Mouse (Mus musculus): ENCODE results near the gene Slc16a10. TPM values are rescaled to one million over a fixed set of nuclear protein-coding genes. Genes with fewer than 3 reads are reported as not detected.

Gene Slc16a10
- total RNA-seq (2021) = 10 to 100 TPM; 30.0 to 33.6 TPM
- long read RNA-seq, experiment 1, full-length matches to known transcripts = 32 of 39 reads
- long read RNA-seq, experiment 1, partial matches to known transcripts = 1 of 39 reads
- long read RNA-seq, experiment 1, other reads (novel, unspliced or antisense) = 6 of 39 reads
- long read RNA-seq, experiment 2, full-length matches to known transcripts = 41 of 48 reads
- long read RNA-seq, experiment 2, partial matches to known transcripts = 2 of 48 reads
- long read RNA-seq, experiment 2, other reads (novel, unspliced or antisense) = 5 of 48 reads

DNA sequence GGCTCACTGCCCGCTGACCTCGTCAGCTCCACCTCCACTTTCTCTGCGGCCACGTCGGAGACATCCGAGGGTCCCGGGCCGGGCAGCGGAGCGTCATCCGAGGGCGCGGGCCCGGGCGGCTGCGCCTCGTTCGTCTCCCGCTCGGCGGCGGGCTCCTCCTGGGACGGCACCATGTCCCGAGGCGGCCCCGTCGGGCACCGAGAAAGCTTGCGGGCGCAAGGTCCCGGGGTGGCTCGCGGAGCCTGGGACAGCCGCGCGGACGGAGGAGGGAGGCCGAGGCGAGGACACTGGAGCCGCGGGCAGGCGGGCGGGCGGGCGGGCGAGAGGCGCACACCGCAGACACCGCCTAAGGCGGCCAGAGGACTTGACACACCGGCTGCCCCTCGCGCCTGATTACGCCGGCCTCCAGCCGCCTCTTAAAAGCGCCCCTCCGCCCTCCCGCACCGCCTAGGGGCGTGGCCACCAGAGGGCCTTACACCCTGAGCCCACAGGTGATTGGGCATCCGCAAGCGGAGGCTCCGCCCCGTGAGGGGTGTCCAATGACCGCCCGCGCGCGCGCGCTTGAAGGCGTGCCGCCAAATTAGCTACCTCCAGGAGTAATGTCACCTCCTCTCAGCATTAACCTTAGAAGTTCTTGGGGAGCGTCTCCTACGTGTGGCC lies at the start of gene Slc16a10:
TSS of gene Slc16a10 (minus strand) at position 395 of the 660 bp plus-strand sequence.
- intact Hi-C loops (cut with DNase I; ENCODE audit: low total_unique reads) = no loop called here
- DNase-seq = peak; percentile 96

DNA sequence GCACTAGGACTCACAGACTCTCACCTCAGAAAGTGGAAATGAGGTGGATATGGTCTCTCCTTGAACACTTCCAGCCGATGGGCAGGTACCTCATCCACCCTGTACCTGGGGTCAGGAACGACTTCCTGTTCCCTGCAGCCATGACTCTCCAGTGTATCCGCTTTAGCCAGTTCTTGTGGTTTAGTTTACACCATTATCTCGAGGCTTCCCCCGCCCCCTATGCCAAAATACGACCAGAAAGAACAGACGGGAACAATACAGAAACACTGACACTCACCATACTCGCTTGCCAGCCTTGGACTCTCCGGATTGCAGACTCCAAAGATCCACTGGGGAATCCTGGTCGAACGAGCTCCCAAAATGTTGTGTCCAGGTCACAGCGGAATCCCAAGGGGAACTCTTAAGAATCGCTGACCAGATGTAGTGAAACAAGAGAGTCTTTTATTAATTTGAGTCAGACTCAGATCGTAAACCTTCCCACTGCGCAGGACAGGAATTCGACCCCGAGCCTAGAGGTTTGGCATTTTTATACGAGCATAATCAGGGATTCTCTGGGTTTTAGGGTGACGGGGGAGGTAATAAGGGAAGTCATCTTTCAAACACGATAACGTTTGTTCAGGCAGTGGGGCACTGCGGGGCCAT lies 49.4 kb upstream of the Slc16a10 start:
- intact Hi-C loops (cut with DNase I; ENCODE audit: low total_unique reads) = no loop called here

DNA sequence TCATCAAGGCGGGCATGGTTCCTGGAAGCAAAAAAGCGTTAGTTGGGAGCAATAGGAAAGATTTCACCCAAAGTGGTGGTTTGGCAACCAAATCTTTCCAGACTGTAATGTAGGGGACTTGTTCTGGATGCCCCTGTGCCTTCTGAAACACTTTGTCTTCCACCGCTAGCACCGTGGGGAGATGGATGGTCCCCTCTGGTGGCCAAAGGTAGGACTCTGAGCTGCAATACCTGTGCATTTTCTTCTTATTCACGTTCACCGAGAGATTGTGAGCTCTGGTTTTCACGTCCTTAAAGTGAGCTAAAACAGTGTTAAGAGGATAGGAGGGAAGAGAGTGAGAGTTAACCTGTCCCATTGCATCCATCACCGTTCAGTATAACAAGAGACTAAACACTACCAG lies 48.8 kb upstream of the Slc16a10 start:
- no peak for DNase-seq
- intact Hi-C loops (cut with DNase I; ENCODE audit: low total_unique reads) = no loop called here

More for the DNA sequence above, 49.4 kb upstream of the Slc16a10 start:
- no peak for DNase-seq

DNA sequence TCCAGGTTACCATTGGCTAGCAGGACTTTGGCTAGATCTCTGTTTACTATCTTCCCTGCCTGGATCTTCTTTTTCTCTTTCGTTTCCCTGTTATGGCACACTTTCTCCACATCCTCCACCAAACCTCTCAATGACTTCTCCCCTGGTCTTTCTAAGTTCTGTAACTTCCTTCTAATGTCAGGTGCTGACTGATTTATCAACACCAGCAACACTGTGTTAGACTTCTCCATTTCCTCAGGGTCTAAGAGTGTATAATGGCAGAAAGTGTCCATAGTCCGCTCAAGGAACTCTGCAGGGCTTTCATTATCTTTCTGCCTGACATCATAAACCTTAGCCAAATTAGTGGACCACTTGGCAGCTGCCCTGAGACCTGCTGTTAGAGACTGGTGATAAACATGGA lies 47.6 kb upstream of the Slc16a10 start:
- no peak for DNase-seq
- intact Hi-C loops (cut with DNase I; ENCODE audit: low total_unique reads) = no loop called here

DNA sequence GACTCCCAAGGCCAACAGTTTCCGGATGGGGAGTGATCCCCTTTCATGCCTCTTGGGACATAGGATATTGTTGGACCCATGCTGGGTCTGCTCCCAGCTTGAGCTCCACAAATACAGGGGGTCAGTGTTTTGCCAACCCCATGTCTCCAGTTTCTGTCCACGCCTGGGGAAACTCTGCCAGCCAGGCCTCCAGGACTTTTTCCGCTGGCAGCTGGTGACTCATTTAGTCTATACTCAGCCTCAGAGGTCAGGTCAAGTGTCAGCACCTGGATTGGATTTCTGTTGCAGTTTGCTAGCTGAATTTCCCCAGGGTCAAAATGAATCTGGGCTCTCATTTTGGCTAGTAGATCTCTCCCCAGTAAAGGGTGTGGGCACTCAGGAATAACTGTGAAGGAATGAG lies 46.8 kb upstream of the Slc16a10 start:
- DNase-seq = peak; percentile 70
- intact Hi-C loops (cut with DNase I; ENCODE audit: low total_unique reads) = no loop called here

DNA sequence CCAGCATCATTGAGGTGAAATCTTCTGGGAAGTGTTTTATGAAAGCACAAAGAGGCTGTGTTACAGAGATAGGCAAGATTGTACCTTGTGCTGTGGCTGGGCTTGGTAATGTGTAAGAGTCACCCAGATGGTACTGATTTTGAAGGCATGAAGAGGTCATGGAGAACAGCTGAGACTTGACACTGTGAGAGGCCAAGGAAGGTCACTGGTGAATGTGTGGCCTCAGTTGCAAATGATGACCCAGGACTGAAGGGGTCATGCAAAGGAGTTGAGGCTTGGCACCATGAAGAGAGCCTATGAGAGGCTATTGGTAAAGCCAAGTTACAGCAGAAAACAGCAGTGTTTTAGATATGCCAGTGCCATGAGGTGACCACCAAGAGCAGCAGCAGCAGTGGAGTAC lies 43.9 kb upstream of the Slc16a10 start:
- intact Hi-C loops (cut with DNase I; ENCODE audit: low total_unique reads) = no loop called here
- no peak for DNase-seq

DNA sequence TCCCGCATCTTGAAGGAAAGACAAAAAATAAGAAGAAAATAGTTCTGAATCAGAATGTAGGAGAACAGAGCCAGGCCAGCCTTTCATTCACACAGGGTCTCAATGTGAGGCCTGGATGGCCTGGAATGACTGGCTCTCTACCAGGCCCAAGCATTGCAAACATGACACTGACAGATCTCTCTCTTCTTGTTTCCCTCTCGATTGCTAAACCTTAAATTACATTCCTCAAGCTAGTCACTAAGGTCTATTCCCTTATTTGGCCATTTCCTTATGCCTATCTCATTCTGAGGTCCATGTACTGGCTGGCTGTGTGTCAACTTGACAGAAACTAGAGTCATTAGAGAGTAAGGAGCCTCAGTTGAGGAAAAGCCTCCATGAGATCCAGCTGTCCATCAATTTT lies 38.0 kb upstream of the Slc16a10 start:
- no peak for DNase-seq
- intact Hi-C loops (cut with DNase I; ENCODE audit: low total_unique reads) = no loop called here

DNA sequence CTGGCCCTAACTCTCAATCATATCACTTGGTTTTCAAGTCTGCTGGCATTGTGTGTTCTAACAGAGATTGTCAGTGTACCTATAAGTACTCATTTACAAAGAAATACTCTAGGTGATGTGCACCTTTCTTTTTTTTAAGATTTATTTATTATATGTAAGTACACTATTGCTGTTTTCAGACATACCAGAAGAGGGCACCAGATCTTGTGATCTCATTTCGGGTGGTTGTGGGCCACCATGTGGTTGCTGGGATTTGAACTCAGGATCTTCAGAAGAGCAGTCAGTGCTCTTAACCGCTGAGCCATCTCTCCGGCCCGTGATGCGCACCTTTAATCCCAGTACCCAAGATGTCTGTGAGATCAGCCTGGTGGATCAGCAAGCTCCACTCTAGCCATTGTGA lies 37.1 kb upstream of the Slc16a10 start:
- DNase-seq = no peak
- intact Hi-C loops (cut with DNase I; ENCODE audit: low total_unique reads) = no loop called here

DNA sequence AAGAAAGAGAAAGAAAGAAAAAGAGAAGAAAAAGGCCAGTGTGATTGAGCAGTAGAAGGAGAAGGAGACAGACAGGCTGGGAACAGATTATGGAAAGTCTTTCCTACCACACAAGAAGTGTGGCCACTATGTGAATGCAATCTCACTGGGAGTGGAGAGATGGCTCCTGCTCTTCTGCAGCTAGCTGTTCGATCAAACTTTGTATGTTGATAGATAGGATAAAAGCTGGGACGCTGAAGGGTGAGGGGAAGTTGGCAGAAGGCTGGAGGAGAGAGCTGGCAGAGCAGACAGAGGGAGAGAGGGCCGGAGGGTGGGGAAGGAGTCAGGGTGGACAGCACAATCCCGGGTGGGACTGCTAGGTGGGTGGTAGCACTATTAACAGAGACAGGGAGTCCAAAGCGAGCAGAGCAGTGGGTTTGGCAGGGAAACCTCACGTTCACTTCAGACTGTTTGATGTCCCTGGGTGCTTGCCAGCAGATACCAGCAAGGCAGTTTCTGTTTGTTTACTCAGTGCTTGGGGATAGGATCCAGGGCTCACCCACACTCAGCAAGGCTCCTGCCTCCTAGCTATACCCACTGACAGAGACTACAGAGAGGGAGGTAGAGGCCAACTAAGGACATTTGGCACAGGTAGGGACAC lies 35.4 kb upstream of the Slc16a10 start:
- intact Hi-C loops (cut with DNase I; ENCODE audit: low total_unique reads) = no loop called here
- no peak for DNase-seq

DNA sequence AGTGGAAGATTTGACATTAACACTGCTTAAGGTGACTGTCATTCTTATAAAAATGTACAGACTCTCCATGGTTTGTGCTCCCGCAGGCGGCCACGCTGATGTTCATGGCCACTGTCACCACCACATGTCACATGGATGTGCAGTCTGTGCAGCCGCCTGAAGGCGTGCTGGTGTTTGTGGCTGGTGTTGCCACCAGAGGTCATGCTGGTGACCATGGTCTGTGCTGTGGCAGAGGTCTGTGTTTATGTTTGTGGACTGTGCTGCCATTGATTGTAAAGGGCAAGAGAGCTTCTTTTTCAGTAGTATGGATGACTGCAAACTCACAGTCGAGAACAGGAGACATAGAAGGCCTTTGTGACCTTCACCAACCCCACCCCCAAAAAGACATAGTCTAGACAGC lies 30.1 kb upstream of the Slc16a10 start:
- no peak for DNase-seq

DNA sequence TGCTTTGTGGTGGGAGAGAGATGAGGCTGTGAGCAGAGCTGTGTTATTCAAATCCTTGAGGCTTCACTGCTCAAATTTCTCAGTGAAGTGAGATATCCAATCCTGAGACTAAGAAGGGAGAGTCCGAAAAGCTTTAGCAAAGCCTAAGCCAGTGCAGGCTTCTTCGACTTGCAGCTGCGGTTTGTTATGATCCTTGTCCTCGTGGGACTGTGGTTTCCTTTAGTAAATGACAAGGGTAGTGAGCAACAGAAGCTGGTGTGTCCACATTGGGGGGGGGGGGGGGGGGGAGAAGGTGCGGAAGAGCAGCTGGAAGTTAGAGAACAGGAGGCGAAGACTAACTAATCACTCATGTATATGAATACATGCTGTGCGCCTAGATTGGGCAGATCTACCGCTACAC lies 29.2 kb upstream of the Slc16a10 start:
- DNase-seq = no peak
- intact Hi-C loops (cut with DNase I; ENCODE audit: low total_unique reads) = no loop called here

More for the DNA sequence above, 30.1 kb upstream of the Slc16a10 start:
- intact Hi-C loops (cut with DNase I; ENCODE audit: low total_unique reads) = no loop called here

DNA sequence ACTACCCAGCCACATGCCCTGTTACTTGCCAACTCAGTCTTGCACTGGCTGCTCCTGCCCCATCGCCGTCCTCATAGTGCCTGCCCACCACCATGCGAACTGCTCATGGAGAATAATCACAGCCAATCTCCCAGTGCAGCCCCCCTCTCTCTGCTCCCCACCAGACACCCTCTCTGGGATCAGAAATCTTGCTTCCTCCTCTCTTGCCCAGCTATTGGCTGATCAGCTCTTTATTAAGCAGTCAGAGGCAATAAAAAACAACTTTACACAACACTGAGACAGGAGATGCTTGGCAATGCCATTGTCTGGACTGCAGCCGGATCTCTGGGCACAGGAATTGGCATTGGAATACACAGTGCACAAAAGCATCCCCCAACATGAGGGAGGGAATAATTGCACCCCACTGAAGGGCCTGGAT lies 28.1 kb upstream of the Slc16a10 start:
- intact Hi-C loops (cut with DNase I; ENCODE audit: low total_unique reads) = no loop called here
- DNase-seq = no peak

DNA sequence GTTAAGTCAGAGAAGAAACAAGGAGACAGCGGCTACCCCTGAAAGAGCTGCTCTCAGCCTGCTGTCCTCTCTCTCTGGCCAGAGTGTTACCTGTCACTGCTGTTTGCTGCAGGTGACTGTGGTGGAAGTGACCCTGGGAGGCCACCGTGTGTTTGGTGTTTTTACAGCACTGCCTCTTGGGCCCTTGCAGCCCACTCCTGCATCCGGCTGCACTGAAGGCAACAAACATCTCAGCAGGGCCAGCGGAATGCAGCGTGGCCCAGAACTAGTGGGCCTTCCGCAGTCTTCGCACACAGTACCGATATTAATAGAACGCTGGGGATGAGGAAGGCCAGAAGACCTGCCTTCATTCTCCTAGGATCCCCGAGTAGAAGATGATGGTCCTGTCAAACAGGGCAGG lies 27.5 kb upstream of the Slc16a10 start:
- no peak for DNase-seq
- intact Hi-C loops (cut with DNase I; ENCODE audit: low total_unique reads) = no loop called here

DNA sequence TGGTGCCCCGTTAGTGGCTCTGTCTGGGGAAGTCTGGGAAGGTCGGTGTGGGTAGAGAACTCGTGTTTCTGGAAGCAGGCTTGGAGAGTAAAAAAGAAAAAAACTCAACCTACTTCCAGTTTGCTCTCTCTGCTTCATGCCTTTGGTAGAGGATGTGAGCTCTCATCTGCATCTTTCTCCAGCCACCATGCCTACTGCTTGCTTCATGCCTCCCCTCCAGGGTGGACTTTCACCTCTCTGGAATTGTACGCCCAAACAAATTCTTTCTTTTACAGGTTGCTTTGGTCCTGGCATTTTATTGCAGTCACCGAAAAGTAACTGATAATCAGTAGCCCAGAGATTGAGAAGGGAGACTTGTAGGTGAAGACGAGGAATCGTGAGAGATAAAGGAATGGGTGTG lies 27.0 kb upstream of the Slc16a10 start:
- no peak for DNase-seq
- intact Hi-C loops (cut with DNase I; ENCODE audit: low total_unique reads) = no loop called here

DNA sequence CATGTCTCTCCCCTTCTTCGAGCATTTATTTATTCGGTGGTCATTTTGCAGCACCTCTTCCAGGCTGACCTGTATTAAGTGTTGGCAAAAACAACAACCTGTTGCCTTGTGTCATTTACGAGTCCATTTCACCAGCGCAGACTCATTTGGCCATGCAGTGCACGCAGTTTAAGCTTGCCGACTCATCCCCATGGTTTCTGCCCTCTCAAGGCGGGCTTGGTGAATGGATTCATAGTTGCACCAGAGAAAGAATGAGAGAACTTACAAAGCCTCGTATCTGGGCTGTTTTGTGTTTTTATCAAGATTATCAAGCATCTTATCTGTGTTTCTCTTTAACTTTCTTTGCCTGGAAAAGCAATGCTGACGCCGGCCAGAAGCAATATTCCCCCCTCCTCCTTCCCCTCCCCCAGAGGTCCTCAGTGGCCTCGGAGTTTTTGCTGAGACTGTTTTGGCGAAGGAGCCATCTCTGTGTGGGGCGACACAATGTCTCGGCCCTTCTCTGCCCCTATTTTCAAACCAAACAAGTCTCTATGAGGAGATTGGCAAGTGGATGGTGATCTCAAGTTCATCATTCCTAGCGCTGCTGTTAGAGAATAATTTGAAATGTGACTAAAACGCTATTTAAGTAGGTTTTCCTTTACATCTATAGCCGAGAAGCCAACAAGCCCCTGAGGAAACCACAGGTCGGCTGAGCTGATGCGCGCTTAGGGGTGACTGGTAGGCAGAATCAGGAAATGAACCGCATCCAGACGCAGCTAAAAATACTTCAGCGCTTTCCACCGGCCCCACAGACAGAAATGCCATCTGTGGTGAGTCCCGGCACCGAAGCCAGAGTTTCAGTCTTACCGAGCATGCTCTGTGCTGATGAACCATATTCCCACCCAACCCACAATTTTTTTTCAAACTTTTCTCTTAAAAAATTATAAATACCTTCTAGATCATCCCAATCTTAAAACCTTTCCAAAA lies 22.6 kb upstream of the Slc16a10 start:
- intact Hi-C loops (cut with DNase I; ENCODE audit: low total_unique reads) = no loop called here

DNA sequence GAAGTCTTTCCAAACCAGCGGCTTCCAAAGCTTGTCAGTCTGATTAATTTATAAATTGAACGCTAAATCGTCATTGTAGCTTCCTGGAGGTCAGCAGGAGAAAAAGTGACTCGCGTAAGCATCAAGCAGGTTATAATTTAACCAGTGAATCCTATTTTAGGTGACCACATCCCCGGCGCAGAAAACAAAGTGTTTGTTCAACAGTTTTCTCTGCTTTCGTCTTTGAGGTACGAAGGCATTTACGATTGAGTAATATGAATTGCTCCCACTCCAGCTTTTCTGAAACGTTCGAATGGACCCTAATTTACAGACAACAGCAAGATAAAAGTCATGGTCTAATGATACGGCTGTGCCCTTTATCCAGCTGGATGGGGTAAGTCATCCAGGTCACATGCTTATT lies 21.9 kb upstream of the Slc16a10 start:
- DNase-seq = no peak
- intact Hi-C loops (cut with DNase I; ENCODE audit: low total_unique reads) = no loop called here

More for the DNA sequence above, 22.6 kb upstream of the Slc16a10 start:
- peak; percentile 9 for DNase-seq

DNA sequence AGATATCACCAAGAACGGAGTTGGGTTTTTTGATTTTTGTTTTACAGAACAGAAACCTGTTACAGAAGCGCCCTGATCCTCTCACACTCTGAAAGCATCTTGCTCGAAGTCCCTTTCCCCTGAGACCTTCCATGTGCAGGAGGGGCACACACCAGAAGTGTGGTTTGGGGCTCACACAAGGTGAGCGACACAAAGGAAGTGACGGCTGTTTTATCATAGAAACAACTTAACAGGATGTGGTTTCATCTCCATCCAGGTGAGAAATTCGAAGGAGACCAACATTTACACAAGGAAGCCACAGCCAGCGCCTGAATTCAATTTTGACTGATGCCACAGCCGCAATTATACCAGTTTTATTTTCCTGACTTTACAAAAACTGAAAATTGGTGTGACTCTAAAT lies 21.3 kb upstream of the Slc16a10 start:
- intact Hi-C loops (cut with DNase I; ENCODE audit: low total_unique reads) = no loop called here
- no peak for DNase-seq

DNA sequence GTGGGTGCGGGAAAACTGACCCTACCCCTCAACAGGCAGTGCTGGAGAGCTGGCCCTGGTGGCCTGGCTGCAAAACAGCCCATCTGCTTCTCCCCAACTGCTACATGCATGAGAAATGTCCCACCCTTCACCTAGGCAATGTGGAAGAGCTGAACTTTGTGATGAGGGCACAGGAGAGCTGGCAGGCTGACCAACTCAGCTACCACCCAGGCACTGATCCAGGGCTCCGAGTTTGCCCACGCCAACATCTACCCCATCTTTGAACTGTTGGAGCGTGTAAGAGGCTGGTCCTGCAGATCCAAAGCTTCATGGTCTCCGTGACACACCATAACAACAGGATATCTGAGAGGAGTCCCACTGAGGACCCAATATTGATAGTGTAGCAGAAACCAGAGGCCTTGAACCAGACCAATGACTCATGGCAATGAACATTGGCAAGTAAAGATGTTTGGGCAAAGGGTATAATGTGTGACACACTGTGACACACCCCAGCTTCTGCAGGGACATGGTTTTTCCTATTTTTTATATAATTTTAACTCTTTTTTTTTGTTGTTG lies 19.7 kb upstream of the Slc16a10 start:
- no peak for DNase-seq
- intact Hi-C loops (cut with DNase I; ENCODE audit: low total_unique reads) = no loop called here

DNA sequence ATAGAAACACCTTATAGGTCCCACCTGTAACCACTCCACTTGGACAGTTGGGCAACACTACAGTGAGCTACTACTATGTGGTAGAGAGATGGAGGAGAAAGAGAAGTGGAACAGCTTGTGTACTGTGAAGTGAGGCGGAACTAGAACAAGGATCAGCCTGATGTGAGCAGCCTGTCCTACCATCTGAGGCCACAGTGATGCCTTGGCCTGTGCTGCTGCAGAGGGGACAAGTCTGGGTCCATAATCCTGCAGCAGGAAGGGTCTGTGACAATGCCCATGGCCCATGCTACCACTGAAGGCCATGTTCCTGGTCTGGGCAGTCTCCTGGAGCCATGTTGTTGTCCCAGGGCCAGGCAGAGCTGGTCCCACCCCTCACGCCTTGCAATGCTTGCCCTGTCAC lies 19.2 kb upstream of the Slc16a10 start:
- DNase-seq = no peak
- intact Hi-C loops (cut with DNase I; ENCODE audit: low total_unique reads) = no loop called here
